Mouse (Mus musculus) cerebellum, adult 11-12 months (tissue): Measurements from ENCODE around the gene Sez6l2.

Experiments used
- DNase-seq: peaks from one replicate; pipeline ENCODE4 v3.0.0; 2022

The Sez6l2 gene

DNA sequence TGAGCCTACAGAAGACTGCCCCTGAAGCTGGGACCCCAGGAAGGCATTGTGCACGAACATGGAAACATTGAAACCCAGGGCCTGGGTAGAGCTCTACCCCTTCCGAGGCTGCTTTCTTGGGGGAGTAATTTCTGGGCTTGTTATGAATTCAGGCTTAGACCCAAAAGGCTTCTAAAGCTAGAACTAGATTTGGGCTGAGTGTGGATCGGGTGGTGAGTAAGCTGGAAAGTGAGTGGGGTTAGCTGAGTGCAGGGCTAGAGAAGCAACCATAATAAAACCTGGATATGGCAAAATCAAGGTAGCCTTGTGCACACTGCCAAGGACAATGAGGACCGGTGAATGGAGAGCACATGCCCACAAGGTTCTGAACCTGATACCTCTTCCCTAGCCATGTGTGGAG, 11.6 kb downstream of the Sez6l2 start:
- no peak for DNase-seq

DNA sequence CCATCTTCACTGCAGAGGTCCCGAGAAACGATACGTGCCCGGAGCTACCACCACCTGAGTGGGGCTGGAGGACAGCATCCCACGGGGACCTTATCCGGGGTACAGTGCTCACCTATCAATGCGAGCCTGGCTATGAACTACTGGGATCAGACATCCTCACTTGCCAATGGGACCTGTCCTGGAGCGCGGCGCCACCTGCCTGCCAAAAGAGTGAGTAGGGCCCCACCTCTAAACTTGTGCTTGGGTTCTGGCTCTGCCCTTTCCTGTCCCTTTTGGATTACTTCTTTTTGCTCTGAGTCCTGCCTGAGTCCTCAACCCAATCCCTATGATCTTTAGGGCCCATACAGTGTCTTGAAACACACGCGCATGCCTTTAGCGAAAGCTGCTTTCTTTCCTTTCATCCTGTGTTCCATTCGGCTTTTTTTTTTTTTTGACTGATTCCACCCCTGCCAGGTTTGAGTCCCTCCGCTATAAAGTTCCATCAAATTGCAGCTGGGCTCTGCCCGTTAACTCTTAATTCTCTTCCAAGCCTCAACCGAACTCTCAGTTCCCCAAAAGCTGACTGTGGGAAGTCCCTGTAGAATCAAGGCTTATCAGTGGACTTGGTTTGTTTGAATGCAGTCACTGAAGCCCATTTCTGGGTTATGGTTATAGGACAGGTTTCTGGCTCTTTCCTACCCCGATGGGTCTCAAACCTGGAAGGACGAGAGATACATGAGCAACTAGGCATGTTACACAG, 13.4 kb downstream of the Sez6l2 start:
- DNase-seq = no peak

DNA sequence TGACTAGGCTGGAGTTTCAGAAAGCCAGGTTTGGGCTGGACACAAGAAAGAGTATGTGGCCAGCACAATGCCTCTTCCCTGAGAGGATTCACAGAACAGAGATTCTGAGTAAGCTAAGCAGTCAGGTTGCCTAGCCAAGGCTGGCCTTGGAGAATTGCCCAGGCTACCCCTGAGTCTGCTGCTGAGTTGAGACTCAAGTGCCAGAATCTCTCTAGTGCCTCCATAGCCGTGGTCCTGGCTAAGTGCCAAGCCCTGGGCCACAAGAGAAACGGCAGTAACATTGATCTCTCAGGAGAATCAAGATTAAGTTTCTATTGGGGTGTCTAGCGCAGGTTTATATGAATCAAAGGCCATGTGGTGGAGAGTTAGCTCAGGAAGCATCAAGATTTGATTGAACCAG, 15.2 kb downstream of the Sez6l2 start:
- peak; percentile 76 for DNase-seq

GRCm38 (mm10) chr7:126967361-126967760, 17.0 kb downstream of the Sez6l2 start:
- DNase-seq = no peak

DNA sequence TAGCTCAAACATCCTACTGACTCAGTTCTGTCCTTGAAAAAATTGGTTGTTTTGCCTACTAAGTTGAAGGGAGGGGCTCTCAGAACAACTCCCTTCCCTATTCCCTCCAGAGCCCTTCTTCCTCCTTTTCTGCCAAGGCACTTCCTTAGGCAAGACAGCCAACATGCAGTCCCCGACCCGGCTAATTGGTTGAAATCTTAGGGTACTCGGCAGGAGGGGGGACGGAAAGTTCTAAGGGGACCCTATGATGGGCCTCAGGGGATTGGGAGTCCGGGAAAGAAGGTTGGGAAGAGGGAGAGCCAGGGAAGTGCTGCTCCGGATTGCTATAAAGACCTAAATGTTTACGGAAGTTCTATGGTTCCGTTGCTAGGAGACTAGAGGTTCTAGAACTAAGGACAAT, 25.1 kb downstream of the Sez6l2 start:
- no peak for DNase-seq

- no peak for DNase-seq
Measured at GRCm38 (mm10) chr7:126975893-126975949, 25.4 kb downstream of the Sez6l2 start, which contains the start of gene Cdipt. Cdipt (plus strand) TSS chr7:126975914.

DNA sequence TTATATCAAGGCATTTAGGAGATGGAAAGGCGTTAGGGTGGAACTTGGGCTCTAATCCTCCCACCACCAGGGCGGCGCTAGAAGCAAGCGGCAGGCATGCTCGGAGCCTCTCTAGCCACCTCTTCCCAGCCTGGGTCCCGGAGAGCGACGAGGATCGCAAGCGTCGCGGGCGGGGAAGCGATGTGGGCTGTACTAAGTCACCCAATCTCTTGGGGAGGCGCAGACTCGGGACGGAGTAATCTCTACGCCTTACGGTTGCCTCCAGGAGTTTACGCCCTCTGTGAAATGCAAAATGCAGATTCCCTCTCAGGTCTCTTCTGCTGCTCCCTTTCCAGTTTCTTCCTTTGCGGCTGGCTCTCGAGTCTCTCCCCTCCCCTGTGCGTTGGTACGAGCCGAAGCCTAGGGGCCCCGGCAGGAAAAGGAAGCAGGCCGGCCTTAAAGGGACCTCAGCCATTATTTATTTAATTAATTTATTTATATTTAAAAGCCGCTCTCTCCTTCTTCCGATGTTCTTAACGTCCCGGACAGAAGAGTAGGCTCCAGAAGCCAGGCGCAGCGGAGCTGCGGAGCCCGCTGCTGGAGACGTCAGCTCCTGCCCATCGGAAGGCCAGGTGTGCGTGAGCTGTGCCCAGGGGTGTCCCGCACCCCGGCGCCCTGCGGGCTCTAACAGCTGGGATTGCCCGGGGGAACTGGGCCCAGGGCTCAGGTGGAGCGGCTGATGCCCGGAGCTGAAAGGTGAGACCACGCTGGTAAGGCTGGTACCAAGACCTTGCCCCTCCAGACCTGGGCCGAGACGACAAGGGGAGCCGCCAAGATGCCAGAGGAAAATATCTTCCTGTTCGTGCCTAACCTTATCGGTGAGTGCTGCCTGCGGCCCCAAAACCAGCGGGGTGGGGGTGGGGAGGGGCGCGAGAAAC, 25.8 kb downstream of the Sez6l2 start, which contains the start of gene Cdiptos:
Gene Cdiptos (minus strand): TSS at position 149 of the 917 bp plus-strand sequence.
- peak; percentile 94 for DNase-seq

GRCm38 (mm10) chr7:126976878-126977459, 26.6 kb downstream of the Sez6l2 start:
- no peak for DNase-seq

DNA sequence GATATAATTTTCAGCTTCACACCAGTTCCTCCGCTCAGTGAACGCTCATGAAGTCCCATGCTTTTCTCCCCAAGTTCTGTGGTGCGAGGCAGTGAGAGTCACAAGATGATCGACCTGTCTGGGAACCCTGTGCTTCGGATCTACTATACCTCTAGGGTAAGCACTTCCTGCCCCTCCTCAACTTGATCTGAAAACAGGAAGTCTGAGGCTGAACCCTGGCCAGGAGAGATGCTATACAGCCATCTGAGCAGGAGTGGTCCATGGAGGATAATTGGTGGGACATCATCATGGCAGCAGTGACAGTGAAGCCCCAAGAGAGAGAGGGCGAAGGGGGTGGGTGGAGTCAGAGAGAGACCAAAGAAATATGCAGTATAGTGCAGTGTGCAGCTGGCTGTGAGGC, 28.5 kb downstream of the Sez6l2 start:
- no peak for DNase-seq

- no peak for DNase-seq
Measured at GRCm38 (mm10) chr7:126981601-126982000, 31.2 kb downstream of the Sez6l2 start.

- no peak for DNase-seq
Measured at GRCm38 (mm10) chr7:126982054-126982453, 31.7 kb downstream of the Sez6l2 start.

DNA sequence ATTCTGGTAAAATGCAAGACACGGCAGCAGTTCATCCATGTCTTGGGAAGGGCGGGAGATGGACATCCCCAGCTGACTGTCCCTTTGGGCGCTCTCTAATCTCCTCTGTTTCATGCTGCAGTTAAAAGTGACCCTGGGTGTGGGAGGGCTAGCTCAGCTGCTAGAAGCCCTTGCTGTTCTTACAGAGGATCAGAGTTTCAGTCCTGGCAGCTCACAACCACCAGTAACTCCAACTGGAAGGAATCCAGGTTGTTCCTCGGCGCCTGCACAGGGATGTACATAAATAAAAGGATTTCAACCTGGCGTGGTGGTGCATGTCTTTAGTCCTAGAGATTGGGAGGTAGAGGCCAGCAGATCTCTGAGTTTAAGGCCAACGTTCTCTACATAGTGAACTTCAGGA, 32.8 kb downstream of the Sez6l2 start:
- DNase-seq = no peak

- DNase-seq = no peak
Measured at GRCm38 (mm10) chr7:126984667-126985444, 34.5 kb downstream of the Sez6l2 start.

- peak; percentile 87 for DNase-seq
Measured at GRCm38 (mm10) chr7:126986319-126986718, 36.0 kb downstream of the Sez6l2 start.

DNA sequence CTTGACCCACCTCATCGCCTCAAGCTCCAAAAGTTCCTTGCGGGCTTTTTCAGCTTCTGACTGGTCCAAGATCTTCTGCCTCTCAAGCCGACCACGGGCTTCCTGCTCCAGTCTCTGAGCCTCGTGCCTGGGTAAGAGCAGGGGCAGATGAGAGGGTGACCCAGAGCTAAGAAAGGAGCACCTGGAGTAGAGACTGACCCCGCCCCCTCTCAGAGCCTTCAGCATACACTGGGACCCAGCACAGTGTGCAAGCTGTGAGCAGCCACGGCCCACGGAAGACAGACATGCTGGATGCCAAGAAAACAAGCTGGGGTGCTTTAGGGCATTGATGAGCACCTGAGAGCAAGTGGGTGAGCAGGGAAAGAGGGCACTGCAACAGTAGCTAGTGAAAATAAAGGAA, 38.5 kb downstream of the Sez6l2 start:
- no peak for DNase-seq

- DNase-seq = no peak
Measured at GRCm38 (mm10) chr7:126996449-126996848, 46.1 kb downstream of the Sez6l2 start.

DNA sequence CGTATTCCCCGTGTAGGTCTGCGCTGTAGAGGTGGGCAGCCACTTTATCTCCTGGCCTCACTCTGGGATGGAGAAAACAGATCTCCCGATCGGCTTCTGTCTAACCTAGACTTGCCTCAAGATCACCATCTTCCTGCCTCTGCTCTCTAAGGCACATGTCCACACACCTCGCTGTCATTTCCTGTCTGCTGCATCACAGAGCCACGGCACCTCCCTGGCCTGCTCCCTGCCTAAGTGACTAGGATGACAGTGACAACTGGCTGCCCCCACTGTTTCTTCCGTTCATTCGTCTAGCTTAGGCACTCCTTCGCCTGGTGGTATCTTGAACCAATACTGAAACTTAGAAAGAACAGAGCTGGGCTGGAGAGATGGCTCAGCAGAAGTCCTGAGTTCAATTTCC, 49.2 kb downstream of the Sez6l2 start:
- DNase-seq = no peak

DNA sequence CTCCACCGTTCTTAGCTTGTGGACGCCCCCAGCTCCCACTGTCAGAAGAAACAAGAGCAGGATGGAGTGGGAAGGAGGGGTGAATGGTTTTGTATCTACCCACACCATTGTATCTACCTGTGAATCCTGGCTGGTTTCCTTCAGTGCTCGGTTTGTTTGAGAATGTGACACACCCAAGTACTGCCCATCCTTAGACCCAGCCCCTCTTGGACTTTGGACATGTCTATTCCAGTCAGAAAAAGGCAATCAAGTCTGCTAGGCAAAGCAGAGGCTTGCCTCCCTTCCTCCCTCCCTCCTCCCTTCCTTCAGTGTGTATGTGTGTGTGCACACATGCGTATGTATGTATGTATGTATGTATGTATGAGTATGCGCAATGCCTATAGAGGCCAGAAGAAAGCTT, 53.3 kb downstream of the Sez6l2 start:
- DNase-seq = peak; percentile 31

DNA sequence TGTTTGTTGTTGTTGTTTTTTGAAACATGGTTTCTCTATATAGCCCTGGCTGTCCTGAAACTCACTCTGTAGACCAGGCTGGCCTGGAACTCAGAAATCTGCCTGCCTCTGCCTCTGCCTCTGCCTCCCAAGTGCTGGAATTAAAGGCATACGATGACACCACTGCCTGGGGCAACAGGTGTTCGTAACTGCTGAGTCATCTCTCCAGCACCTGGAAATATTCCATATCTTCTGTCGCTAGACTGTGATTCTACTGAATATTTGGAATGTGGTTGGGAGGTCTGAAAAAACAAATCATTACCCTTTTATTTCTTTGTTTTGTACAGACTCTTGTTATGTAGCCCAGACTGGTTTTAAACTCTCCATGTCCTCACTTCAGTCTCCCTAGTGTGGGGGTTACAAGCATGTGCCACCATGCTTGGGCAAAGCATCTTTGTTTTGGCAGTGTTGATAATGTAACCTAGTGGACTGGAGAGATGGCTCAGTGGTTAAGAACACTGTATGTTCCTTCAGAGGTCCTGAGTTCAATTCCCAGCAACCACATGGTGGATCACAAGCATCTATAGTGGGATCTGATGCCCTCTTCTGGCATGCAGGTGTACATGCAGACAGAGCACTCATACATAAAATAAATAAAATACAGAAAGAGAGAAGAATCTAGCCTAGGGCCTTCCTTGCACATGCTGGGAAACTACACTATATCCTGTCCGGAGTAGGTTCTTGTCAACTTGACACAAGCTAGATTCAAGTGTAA, 53.9 kb downstream of the Sez6l2 start:
- DNase-seq = no peak

- peak; percentile 52 for DNase-seq
Measured at GRCm38 (mm10) chr7:127007313-127008024, 57.1 kb downstream of the Sez6l2 start.

- DNase-seq = peak; percentile 100
Measured at GRCm38 (mm10) chr7:127008239-127009019, 58.1 kb downstream of the Sez6l2 start.
